13 mouse cellular contexts compared by ENCODE assay signal in the genomic region with DNA sequence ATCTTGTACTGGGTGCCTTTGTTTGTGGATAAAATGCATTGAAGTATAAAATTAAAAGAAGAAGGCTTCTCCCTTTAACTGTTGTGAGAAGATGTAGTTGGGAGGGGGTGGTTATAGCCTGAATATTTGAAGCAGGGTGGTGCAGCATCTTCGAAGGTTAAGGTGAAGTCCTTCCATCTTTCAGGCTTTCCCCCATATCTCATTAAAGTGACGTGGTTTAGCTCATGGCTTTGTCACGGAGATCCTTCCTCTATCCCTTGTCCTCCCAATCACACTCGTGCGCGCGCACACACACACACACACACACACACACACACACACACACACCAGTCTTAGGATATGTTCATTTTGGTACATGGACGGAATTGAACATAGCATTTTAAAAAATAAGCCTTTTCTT. TPM values are rescaled to one million over a fixed set of nuclear protein-coding genes. Genes with fewer than 3 reads are reported as not detected.
A peak's percentile ranks its signal among the peaks of the same experiment; 100 is the strongest.
DNase-seq lines count a peak whose midpoint lies in the region; ATAC-seq lines count a peak whose summit lies in the region.
"Had no signal": no experiment of that assay in that cellular context is flagged by ENCODE, and none has a peak within 500 bp of the region (broad histone marks: within the 10 kb centered on the region; RNA-seq: fewer than 3 reads in every experiment).

No protein-coding gene starts in this region.

- peak overlapping the region; percentile 86 for H3K4me3 ChIP-seq in hindbrain, embryonic 13.5 days
- no peak overlapping the region for H3K4me3 ChIP-seq in hindbrain, embryonic 11.5 days (ENCODE audit: low read depth, low read length)
- peak overlapping the region; percentile 87 for H3K4me3 ChIP-seq in embryonic facial prominence, embryonic 13.5 days
- peak overlapping the region; percentile 94 for H3K4me3 ChIP-seq in forebrain, embryonic 16.5 days (replicated peaks; ENCODE audit: low read length)
- H3K4me3 ChIP-seq in midbrain, embryonic 14.5 days (replicated peaks; ENCODE audit: low read depth, low read length): peak overlapping the region; percentile 85

- no peaks in the 10 kb centered on the region for H3K9me3 ChIP-seq in hindbrain, embryonic 13.5 days
- H3K9me3 ChIP-seq in hindbrain, embryonic 11.5 days (ENCODE audit: control insufficient read depth, low read length): no peaks in the 10 kb centered on the region
- no peaks in the 10 kb centered on the region for H3K9me3 ChIP-seq in embryonic facial prominence, embryonic 13.5 days
- H3K9me3 ChIP-seq in forebrain, embryonic 16.5 days (ENCODE audit: control insufficient read depth, low read length): no peaks in the 10 kb centered on the region
- no peaks in the 10 kb centered on the region for H3K9me3 ChIP-seq in midbrain, embryonic 14.5 days (ENCODE audit: control insufficient read depth, low read length)

- peak overlapping the region; percentile 99 for H3K9ac ChIP-seq in hindbrain, embryonic 13.5 days
- H3K9ac ChIP-seq in hindbrain, embryonic 11.5 days (ENCODE audit: low read depth, low read length): no peak overlapping the region
- peak overlapping the region; percentile 55 for H3K9ac ChIP-seq in embryonic facial prominence, embryonic 13.5 days
- H3K9ac ChIP-seq in forebrain, embryonic 16.5 days (replicated peaks; ENCODE audit: low read depth, low read length): peak overlapping the region; percentile 100
- peak overlapping the region; percentile 98; the same call in 1 of the 2 replicates for H3K9ac ChIP-seq in midbrain, embryonic 14.5 days (replicated peaks; ENCODE audit: low read length)

- no peak for ATAC-seq in hindbrain, embryonic 13.5 days (ENCODE audit: low FRiP score)
- no peak for ATAC-seq in hindbrain, embryonic 11.5 days (ENCODE audit: low FRiP score)
- no peak for ATAC-seq in embryonic facial prominence, embryonic 13.5 days (ENCODE audit: insufficient number of reproducible peaks, insufficient read depth, low FRiP score, low TSS enrichment, low read depth)
- no peak for ATAC-seq in forebrain, embryonic 16.5 days
- ATAC-seq in midbrain, embryonic 14.5 days (ENCODE audit: low FRiP score, low TSS enrichment): no peak

- peaks cover 45% of the 10 kb centered on the region for H3K4me1 ChIP-seq in hindbrain, embryonic 13.5 days (replicated peaks)
- peaks cover 7% of the 10 kb centered on the region; the same call in 1 of the 2 replicates for H3K4me1 ChIP-seq in hindbrain, embryonic 11.5 days (replicated peaks; ENCODE audit: control insufficient read depth, insufficient read depth, low read length)
- H3K4me1 ChIP-seq in embryonic facial prominence, embryonic 13.5 days: peaks cover 35% of the 10 kb centered on the region
- H3K4me1 ChIP-seq in forebrain, embryonic 16.5 days (replicated peaks; ENCODE audit: control insufficient read depth, insufficient read depth, low read length): peaks cover 29% of the 10 kb centered on the region
- H3K4me1 ChIP-seq in midbrain, embryonic 14.5 days (ENCODE audit: control insufficient read depth, insufficient read depth, low read length): peaks cover 44% of the 10 kb centered on the region

- DNase-seq in hindbrain, embryonic 11.5 days (ENCODE audit: low spot score): no peak
- DNase-seq in midbrain, embryonic 14.5 days: no peak
- no peak for DNase-seq in kidney, postnatal 14 days
- DNase-seq in cerebellum, postnatal 10 days: no peak
- DNase-seq in gastrocnemius, postnatal 14 days: no peak
- DNase-seq: cerebellum, postnatal 14 days; kidney, postnatal 4 days; lung, postnatal 36 days had no signal

- H3K27me3 ChIP-seq in hindbrain, embryonic 13.5 days: 0 out of 2 replicates have a peak, but pooled peaks cover 5% of the 10 kb centered on the region
- H3K27me3 ChIP-seq in hindbrain, embryonic 11.5 days (ENCODE audit: control insufficient read depth, insufficient read depth, low read length): peaks cover 8% of the 10 kb centered on the region
- no peaks in the 10 kb centered on the region for H3K27me3 ChIP-seq in embryonic facial prominence, embryonic 13.5 days
- H3K27me3 ChIP-seq in forebrain, embryonic 16.5 days (replicated peaks; ENCODE audit: control insufficient read depth, insufficient read depth, low read length): no peaks in the 10 kb centered on the region
- H3K27me3 ChIP-seq in midbrain, embryonic 14.5 days (ENCODE audit: control insufficient read depth, insufficient read depth, low read length): no peaks in the 10 kb centered on the region

- intact Hi-C loops in gastrocnemius, postnatal 14 days (cut with DNase I; ENCODE audit: low total_unique reads): no loop called here

- peak overlapping the region; percentile 85 for H3K4me2 ChIP-seq in hindbrain, embryonic 13.5 days
- no peak overlapping the region for H3K4me2 ChIP-seq in hindbrain, embryonic 11.5 days (replicated peaks; ENCODE audit: low read depth, low read length)
- peak overlapping the region; percentile 91 for H3K4me2 ChIP-seq in embryonic facial prominence, embryonic 13.5 days
- H3K4me2 ChIP-seq in forebrain, embryonic 16.5 days (ENCODE audit: low read length): peak overlapping the region; percentile 76
- peak overlapping the region; percentile 90 for H3K4me2 ChIP-seq in midbrain, embryonic 14.5 days (ENCODE audit: low read length)

- H3K27ac ChIP-seq in hindbrain, embryonic 13.5 days: no peak overlapping the region
- H3K27ac ChIP-seq in hindbrain, embryonic 11.5 days (ENCODE audit: low read depth, low read length): no peak overlapping the region
- no peak overlapping the region for H3K27ac ChIP-seq in embryonic facial prominence, embryonic 13.5 days
- H3K27ac ChIP-seq in forebrain, embryonic 16.5 days (ENCODE audit: low read length): peak overlapping the region; percentile 100
- peak overlapping the region; percentile 100 for H3K27ac ChIP-seq in midbrain, embryonic 14.5 days (replicated peaks; ENCODE audit: low read depth, low read length)

- WGBS in hindbrain, embryonic 13.5 days: 77% methylated on average over 8 of the region's 8 CpGs
- 82% methylated on average over 8 of the region's 8 CpGs for WGBS in hindbrain, embryonic 11.5 days
- 68% methylated on average over 8 of the region's 8 CpGs for WGBS in embryonic facial prominence, embryonic 13.5 days
- 37% methylated on average over 8 of the region's 8 CpGs for WGBS in forebrain, embryonic 16.5 days
- 59% methylated on average over 8 of the region's 8 CpGs for WGBS in midbrain, embryonic 14.5 days

- peaks cover 7% of the 10 kb centered on the region for H3K36me3 ChIP-seq in hindbrain, embryonic 13.5 days
- no peaks in the 10 kb centered on the region for H3K36me3 ChIP-seq in hindbrain, embryonic 11.5 days (ENCODE audit: control insufficient read depth, insufficient read depth, low read length)
- peaks cover 19% of the 10 kb centered on the region for H3K36me3 ChIP-seq in embryonic facial prominence, embryonic 13.5 days
- H3K36me3 ChIP-seq in forebrain, embryonic 16.5 days (ENCODE audit: control insufficient read depth, insufficient read depth): no peaks in the 10 kb centered on the region
- H3K36me3 ChIP-seq in midbrain, embryonic 14.5 days (ENCODE audit: control insufficient read depth, insufficient read depth, low read length): peaks cover 20% of the 10 kb centered on the region

RNA-seq across cellular contexts. Expression of a gene that starts 3.3 kb away (rescaled TPM):
- polyA plus RNA-seq in hindbrain, embryonic 13.5 days (2015; fragmentation: Nextera tagmentation; extraction: Ambion mirVana): 144 and 147 TPM in 2 replicates
- 44.4 and 50.6 TPM in 2 replicates for polyA plus RNA-seq in hindbrain, embryonic 11.5 days (2014; fragmentation: Nextera tagmentation; extraction: Ambion mirVana)
- polyA plus RNA-seq in embryonic facial prominence, embryonic 13.5 days (2015; fragmentation: Nextera tagmentation; extraction: Ambion mirVana): 105 and 115 TPM in 2 replicates
- 187 and 199 TPM in 2 replicates for polyA plus RNA-seq in forebrain, embryonic 16.5 days (2015; fragmentation: Nextera tagmentation; extraction: Ambion mirVana)
- 124 and 163 TPM in 2 replicates for polyA plus RNA-seq in midbrain, embryonic 14.5 days (2014; fragmentation: Nextera tagmentation; extraction: Ambion mirVana)
- 1 to 10 TPM; 1.5 to 2.9 TPM for total RNA-seq in gastrocnemius, postnatal 14 days (2021)
- total RNA-seq: granulocyte monocyte progenitor cell, adult 5-6 weeks; neutrophil, adult 5-6 weeks had no signal

Comparison
In these comparisons a context has a peak if more than half of its experiments do, and no peak if none do; other contexts are left out.
1. H3K27ac ChIP-seq: peak in forebrain, embryonic 16.5 days (single experiment) and midbrain, embryonic 14.5 days (single experiment); none in hindbrain, embryonic 13.5 days (single experiment), hindbrain, embryonic 11.5 days (single experiment) and embryonic facial prominence, embryonic 13.5 days (single experiment).